Comparison of ENCODE assay signal across 11 mouse cellular contexts in genomic region chr17:17654997-17655828, GRCm38 (mm10). TPM values are rescaled to one million over a fixed set of nuclear protein-coding genes. Genes with fewer than 3 reads are reported as not detected.
A peak's percentile ranks its signal among the peaks of the same experiment; 100 is the strongest.
DNase-seq lines count a peak whose midpoint lies in the region; ATAC-seq and TF ChIP-seq lines count a peak whose summit lies in the region.
"Had no signal": no experiment of that assay in that cellular context is flagged by ENCODE, and none has a peak within 500 bp of the region (broad histone marks: within the 10 kb centered on the region; RNA-seq: fewer than 3 reads in every experiment).

No protein-coding gene starts in this region.

- no peak overlapping the region for H3K27ac ChIP-seq in embryonic facial prominence, embryonic 14.5 days (replicated peaks; ENCODE audit: low read depth, low read length)
- no peak overlapping the region for H3K27ac ChIP-seq in embryonic facial prominence, embryonic 10.5 days (replicated peaks)
- H3K27ac ChIP-seq in lung, embryonic 14.5 days (ENCODE audit: low read depth): no peak overlapping the region
- H3K27ac ChIP-seq in limb, embryonic 12.5 days: no peak overlapping the region
- H3K27ac ChIP-seq in neural tube, embryonic 13.5 days (replicated peaks): no peak overlapping the region
- H3K27ac ChIP-seq in hindbrain, embryonic 10.5 days: no peak overlapping the region

- no peaks in the 10 kb centered on the region for H3K36me3 ChIP-seq in embryonic facial prominence, embryonic 14.5 days (ENCODE audit: control insufficient read depth, insufficient read depth, low read length)
- H3K36me3 ChIP-seq in embryonic facial prominence, embryonic 10.5 days (replicated peaks): no peaks in the 10 kb centered on the region
- no peaks in the 10 kb centered on the region for H3K36me3 ChIP-seq in lung, embryonic 14.5 days (ENCODE audit: insufficient read depth)
- no peaks in the 10 kb centered on the region for H3K36me3 ChIP-seq in limb, embryonic 12.5 days
- H3K36me3 ChIP-seq in neural tube, embryonic 13.5 days: no peaks in the 10 kb centered on the region
- H3K36me3 ChIP-seq in hindbrain, embryonic 10.5 days: no peaks in the 10 kb centered on the region

- no peak overlapping the region for H3K4me3 ChIP-seq in embryonic facial prominence, embryonic 14.5 days (ENCODE audit: low read depth, low read length)
- no peak overlapping the region for H3K4me3 ChIP-seq in embryonic facial prominence, embryonic 10.5 days
- no peak overlapping the region for H3K4me3 ChIP-seq in lung, embryonic 14.5 days (ENCODE audit: low read depth, low read length)
- 0 out of 2 replicates have a peak overlapping the region, but pooled peaks have one; percentile 6 for H3K4me3 ChIP-seq in limb, embryonic 12.5 days (replicated peaks)
- no peak overlapping the region for H3K4me3 ChIP-seq in neural tube, embryonic 13.5 days
- H3K4me3 ChIP-seq in hindbrain, embryonic 10.5 days: no peak overlapping the region

- DNase-seq in embryonic facial prominence, embryonic 14.5 days (ENCODE audit: low spot score): peak; percentile 19
- no peak for DNase-seq in embryonic facial prominence, embryonic 10.5 days (ENCODE audit: low spot score)
- no peak for DNase-seq in lung, embryonic 14.5 days
- no peak for DNase-seq in lung, adult 18-20 months
- DNase-seq in hindbrain, embryonic 10.5 days (ENCODE audit: low spot score): no peak
- no peak for DNase-seq in urinary bladder, adult 18-20 months (ENCODE audit: low spot score in 2 of 2)
- DNase-seq: cerebellum, postnatal 25 days; lung, postnatal 4 days had no signal

- no peaks in the 10 kb centered on the region for H3K27me3 ChIP-seq in embryonic facial prominence, embryonic 14.5 days (replicated peaks; ENCODE audit: control insufficient read depth, insufficient read depth, low read length)
- no peaks in the 10 kb centered on the region for H3K27me3 ChIP-seq in embryonic facial prominence, embryonic 10.5 days (replicated peaks; ENCODE audit: low read depth, poor library complexity, severe bottlenecking)
- H3K27me3 ChIP-seq in lung, embryonic 14.5 days (ENCODE audit: insufficient read depth, low read length): no peaks in the 10 kb centered on the region
- H3K27me3 ChIP-seq in limb, embryonic 12.5 days: no peaks in the 10 kb centered on the region
- H3K27me3 ChIP-seq in neural tube, embryonic 13.5 days: no peaks in the 10 kb centered on the region
- no peaks in the 10 kb centered on the region for H3K27me3 ChIP-seq in hindbrain, embryonic 10.5 days (ENCODE audit: insufficient read depth, poor library complexity, severe bottlenecking)

- TF ChIP-seq CTCF in lung, embryonic 14.5 days (IDR thresholded peaks at IDR 0.05; ENCODE audit: low read depth): no peak

- no peaks in the 10 kb centered on the region for H3K4me1 ChIP-seq in embryonic facial prominence, embryonic 14.5 days (ENCODE audit: control insufficient read depth, insufficient read depth, low read length)
- H3K4me1 ChIP-seq in embryonic facial prominence, embryonic 10.5 days: no peaks in the 10 kb centered on the region
- H3K4me1 ChIP-seq in lung, embryonic 14.5 days (ENCODE audit: insufficient read depth): no peaks in the 10 kb centered on the region
- peaks cover 8% of the 10 kb centered on the region for H3K4me1 ChIP-seq in limb, embryonic 12.5 days (replicated peaks)
- no peaks in the 10 kb centered on the region; the same call in 1 of the 2 replicates for H3K4me1 ChIP-seq in neural tube, embryonic 13.5 days (replicated peaks)
- H3K4me1 ChIP-seq in hindbrain, embryonic 10.5 days (replicated peaks): 0 out of 2 replicates have a peak, but pooled peaks cover 3% of the 10 kb centered on the region

- ATAC-seq in embryonic facial prominence, embryonic 14.5 days (ENCODE audit: low read depth): no peak
- no peak for ATAC-seq in lung, embryonic 14.5 days (ENCODE audit: insufficient read depth)
- ATAC-seq in limb, embryonic 12.5 days (ENCODE audit: insufficient number of reproducible peaks, insufficient read depth, low FRiP score, low TSS enrichment, low read depth): no peak
- no peak for ATAC-seq in neural tube, embryonic 13.5 days (ENCODE audit: low read depth)

- H3K4me2 ChIP-seq in embryonic facial prominence, embryonic 14.5 days (ENCODE audit: low read depth, low read length): 0 out of 2 replicates have a peak overlapping the region, but pooled peaks have one; percentile 12
- 0 out of 2 replicates have a peak overlapping the region, but pooled peaks have one; percentile 15 for H3K4me2 ChIP-seq in lung, embryonic 14.5 days
- peak overlapping the region; percentile 42 for H3K4me2 ChIP-seq in limb, embryonic 12.5 days
- peak overlapping the region; percentile 25; the same call in 1 of the 2 replicates for H3K4me2 ChIP-seq in neural tube, embryonic 13.5 days

- 37% methylated on average over 10 of the region's 10 CpGs for whole genome bisulfite sequencing in embryonic facial prominence, embryonic 14.5 days
- WGBS in embryonic facial prominence, embryonic 10.5 days: 42% methylated on average over 10 of the region's 10 CpGs
- WGBS in lung, embryonic 14.5 days: 13% methylated on average over 10 of the region's 10 CpGs
- WGBS in limb, embryonic 12.5 days: 12% methylated on average over 10 of the region's 10 CpGs
- WGBS in neural tube, embryonic 13.5 days: 8% methylated on average over 10 of the region's 10 CpGs
- 35% methylated on average over 10 of the region's 10 CpGs for WGBS in hindbrain, embryonic 10.5 days

- no peak overlapping the region for H3K9ac ChIP-seq in embryonic facial prominence, embryonic 14.5 days (ENCODE audit: low read depth, low read length)
- H3K9ac ChIP-seq in lung, embryonic 14.5 days: no peak overlapping the region
- peak overlapping the region; percentile 42; the same call in 1 of the 2 replicates for H3K9ac ChIP-seq in limb, embryonic 12.5 days (replicated peaks)
- no peak overlapping the region for H3K9ac ChIP-seq in neural tube, embryonic 13.5 days

- H3K9me3 ChIP-seq in embryonic facial prominence, embryonic 14.5 days (ENCODE audit: control insufficient read depth, low read length): peaks cover 1% of the 10 kb centered on the region; the same call in 1 of the 2 replicates
- peaks cover 4% of the 10 kb centered on the region; the same call in 1 of the 2 replicates for H3K9me3 ChIP-seq in embryonic facial prominence, embryonic 10.5 days
- H3K9me3 ChIP-seq in lung, embryonic 14.5 days (ENCODE audit: low read depth, low read length): no peaks in the 10 kb centered on the region
- 0 out of 2 replicates have a peak, but pooled peaks cover under 1% of the 10 kb centered on the region for H3K9me3 ChIP-seq in limb, embryonic 12.5 days
- no peaks in the 10 kb centered on the region for H3K9me3 ChIP-seq in neural tube, embryonic 13.5 days
- H3K9me3 ChIP-seq in hindbrain, embryonic 10.5 days: no peaks in the 10 kb centered on the region; the same call in 1 of the 2 replicates

RNA-seq across cellular contexts. Expression of gene Lnpep, which starts 30.4 kb away (rescaled TPM):
- polyA plus RNA-seq in embryonic facial prominence, embryonic 14.5 days (2014; fragmentation: Nextera tagmentation; extraction: Ambion mirVana): 8.8 and 9.4 TPM in 2 replicates
- 6.3 and 7.7 TPM in 2 replicates for polyA plus RNA-seq in embryonic facial prominence, embryonic 10.5 days (2016; fragmentation: Nextera tagmentation; extraction: Ambion mirVana)
- polyA plus RNA-seq in lung, embryonic 14.5 days (2014; fragmentation: Nextera tagmentation; extraction: Ambion mirVana): 6.7 and 8.4 TPM in 2 replicates
- 10.2 and 11.6 TPM in 2 replicates for polyA plus RNA-seq in limb, embryonic 12.5 days (2016; fragmentation: Nextera tagmentation; extraction: Ambion mirVana)
- 8.5 and 8.7 TPM in 2 replicates for polyA plus RNA-seq in neural tube, embryonic 13.5 days (2015; fragmentation: Nextera tagmentation; extraction: Ambion mirVana)
- 6.2 and 7.2 TPM in 2 replicates for polyA plus RNA-seq in hindbrain, embryonic 10.5 days (2016; fragmentation: Nextera tagmentation; extraction: Ambion mirVana)

RNA-seq across cellular contexts. Expression of gene Vmn2r90, which starts 48.3 kb away (rescaled TPM):
- not detected in 2 replicates for polyA plus RNA-seq in embryonic facial prominence, embryonic 14.5 days (2014; fragmentation: Nextera tagmentation; extraction: Ambion mirVana)
- not detected in 2 replicates for polyA plus RNA-seq in embryonic facial prominence, embryonic 10.5 days (2016; fragmentation: Nextera tagmentation; extraction: Ambion mirVana)
- polyA plus RNA-seq in lung, embryonic 14.5 days (2014; fragmentation: Nextera tagmentation; extraction: Ambion mirVana): not detected in 2 replicates
- not detected in 2 replicates for polyA plus RNA-seq in limb, embryonic 12.5 days (2016; fragmentation: Nextera tagmentation; extraction: Ambion mirVana)
- not detected in 2 replicates for polyA plus RNA-seq in neural tube, embryonic 13.5 days (2015; fragmentation: Nextera tagmentation; extraction: Ambion mirVana)
- polyA plus RNA-seq in hindbrain, embryonic 10.5 days (2016; fragmentation: Nextera tagmentation; extraction: Ambion mirVana): not detected in 2 replicates
- polyA plus RNA-seq: small intestine, adult 2 months had no signal
